Mouse (Mus musculus) megakaryocyte, embryonic 14.5 days (primary cell): Measurements from ENCODE around the gene Bcorl1.

Experiments used
- FLI1 ChIP-seq: IDR thresholded peaks from 2 replicates; pipeline ENCODE4 v1.6.1; 2012; ENCODE audit warnings: low read length, inconsistent platforms, mixed read lengths
- GATA1 ChIP-seq: IDR thresholded peaks from 3 replicates; pipeline ENCODE4 v1.6.1; 2012; ENCODE audit warnings: mixed read lengths, low read length, inconsistent platforms, borderline replicate concordance

- TF ChIP-seq GATA1 = no peak
- TF ChIP-seq FLI1 = no peak
Measured at GRCm38 (mm10) chrX:48344643-48345384, 3.7 kb downstream of the Bcorl1 start.
